In the genomic region with DNA sequence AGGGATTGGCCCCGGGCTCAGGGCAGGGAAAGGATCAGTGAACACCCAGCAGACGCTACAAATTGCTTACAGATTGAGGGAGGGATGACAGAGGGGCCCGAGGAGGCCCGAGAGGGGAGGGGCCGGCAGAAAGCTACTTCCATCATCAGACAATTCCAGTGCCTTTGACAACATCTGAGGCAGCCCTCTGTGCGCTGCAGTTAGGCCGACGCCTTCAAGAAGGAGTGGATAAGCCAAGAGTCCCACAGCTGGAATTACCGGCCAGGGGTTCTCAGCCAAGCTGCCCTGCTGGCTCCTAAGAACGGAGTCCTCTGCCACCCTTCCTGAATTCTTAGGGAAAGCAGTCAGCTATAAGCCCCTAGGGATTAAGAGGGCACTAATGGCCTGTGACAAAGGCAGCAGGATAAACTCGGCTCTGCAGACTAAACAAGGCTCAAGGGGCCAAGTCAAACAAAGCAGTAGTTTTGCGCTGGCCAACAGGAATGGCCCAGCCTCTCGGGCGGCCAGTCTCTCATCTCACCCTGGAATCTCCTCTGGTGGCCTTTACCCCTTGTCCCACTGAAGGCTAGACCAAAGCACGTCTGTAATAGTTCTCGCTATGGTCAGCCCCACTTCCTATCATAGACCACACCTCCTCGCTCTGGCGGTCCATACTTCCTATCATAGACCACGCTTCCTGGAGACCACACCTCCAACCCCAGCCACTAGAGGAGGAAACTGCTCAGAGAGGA, we compare ENCODE assay signal across 8 mouse cellular contexts.
DNase-seq lines count a peak whose midpoint lies in the region; ATAC-seq and TF ChIP-seq lines count a peak whose summit lies in the region.

No protein-coding gene starts in this region.

- peak overlapping the region; percentile 35 for H3K4me3 ChIP-seq in midbrain, embryonic 10.5 days
- H3K4me3 ChIP-seq in midbrain, postnatal 0 days (ENCODE audit: low read depth, low read length), result no peak overlapping the region
- no peak overlapping the region for H3K4me3 ChIP-seq in embryonic facial prominence, embryonic 13.5 days
- 0 out of 2 replicates have a peak overlapping the region, but pooled peaks have one; percentile 3 for H3K4me3 ChIP-seq in intestine, embryonic 16.5 days (ENCODE audit: low read length)
- no peak overlapping the region for H3K4me3 ChIP-seq in lung, embryonic 15.5 days
- H3K4me3 ChIP-seq in cerebellum, adult 2 months (replicated peaks; ENCODE audit: insufficient read depth, low read depth, low read length), result no peak overlapping the region

- no peak for TF ChIP-seq CTCF in midbrain, postnatal 0 days (IDR thresholded peaks at IDR 0.05)
- TF ChIP-seq CTCF in cerebellum, adult 2 months (IDR thresholded peaks at IDR 0.05; ENCODE audit: borderline replicate concordance, insufficient read depth, low read depth, low read length), result no peak

- H3K4me2 ChIP-seq in midbrain, postnatal 0 days (ENCODE audit: low read depth, low read length, poor library complexity, severe bottlenecking), result no peak overlapping the region
- peak overlapping the region; percentile 41 for H3K4me2 ChIP-seq in embryonic facial prominence, embryonic 13.5 days
- no peak overlapping the region for H3K4me2 ChIP-seq in intestine, embryonic 16.5 days (ENCODE audit: low read depth, low read length)
- peak overlapping the region; percentile 28 for H3K4me2 ChIP-seq in lung, embryonic 15.5 days

- peak; percentile 69 for DNase-seq in midbrain, embryonic 10.5 days (ENCODE audit: low spot score)
- no peak for DNase-seq in midbrain, postnatal 0 days (ENCODE audit: low spot score)
- DNase-seq in left cerebral cortex, adult 11 months (ENCODE audit: low spot score), result no peak
- DNase-seq in cerebellum, adult 2 months, result no peak

- ATAC-seq in midbrain, postnatal 0 days (ENCODE audit: low FRiP score), result no peak
- ATAC-seq in embryonic facial prominence, embryonic 13.5 days (ENCODE audit: insufficient number of reproducible peaks, insufficient read depth, low FRiP score, low TSS enrichment, low read depth), result no peak
- ATAC-seq in intestine, embryonic 16.5 days, result no peak
- peak; percentile 69; the same call in 1 of the 2 replicates for ATAC-seq in lung, embryonic 15.5 days (ENCODE audit: borderline replicate concordance, extremely low read depth, low FRiP score, low TSS enrichment)
- no peak for ATAC-seq in activated CD4-positive, CD25-positive, alpha-beta regulatory T cell, adult 4 months

- peak overlapping the region; percentile 34 for H3K27ac ChIP-seq in midbrain, embryonic 10.5 days (replicated peaks)
- H3K27ac ChIP-seq in midbrain, postnatal 0 days (ENCODE audit: low read depth, low read length), result no peak overlapping the region
- H3K27ac ChIP-seq in embryonic facial prominence, embryonic 13.5 days, result 0 out of 2 replicates have a peak overlapping the region, but pooled peaks have one; percentile 33
- no peak overlapping the region for H3K27ac ChIP-seq in intestine, embryonic 16.5 days (ENCODE audit: low read length)
- H3K27ac ChIP-seq in lung, embryonic 15.5 days, result peak overlapping the region; percentile 1; the same call in 1 of the 2 replicates
- H3K27ac ChIP-seq in cerebellum, adult 2 months (ENCODE audit: insufficient read depth, low read length), result no peak overlapping the region

- H3K9me3 ChIP-seq in midbrain, embryonic 10.5 days (replicated peaks), result no peaks in the 10 kb centered on the region
- H3K9me3 ChIP-seq in midbrain, postnatal 0 days (ENCODE audit: low read length), result no peaks in the 10 kb centered on the region
- no peaks in the 10 kb centered on the region for H3K9me3 ChIP-seq in embryonic facial prominence, embryonic 13.5 days
- no peaks in the 10 kb centered on the region for H3K9me3 ChIP-seq in intestine, embryonic 16.5 days (ENCODE audit: control insufficient read depth, low read length)
- H3K9me3 ChIP-seq in lung, embryonic 15.5 days, result no peaks in the 10 kb centered on the region

- TF ChIP-seq POLR2A in cerebellum, adult 2 months (IDR thresholded peaks at IDR 0.05; ENCODE audit: borderline replicate concordance, insufficient read depth, low read length), result no peak

- H3K9ac ChIP-seq in midbrain, postnatal 0 days (replicated peaks; ENCODE audit: low read length, poor library complexity, severe bottlenecking), result no peak overlapping the region
- H3K9ac ChIP-seq in embryonic facial prominence, embryonic 13.5 days, result peak overlapping the region; percentile 16; the same call in 1 of the 2 replicates
- H3K9ac ChIP-seq in intestine, embryonic 16.5 days (ENCODE audit: low read depth, low read length), result peak overlapping the region; percentile 27; the same call in 1 of the 2 replicates
- H3K9ac ChIP-seq in lung, embryonic 15.5 days, result no peak overlapping the region

- H3K27me3 ChIP-seq in midbrain, embryonic 10.5 days (ENCODE audit: low read depth, poor library complexity, severe bottlenecking), result peaks cover 92% of the 10 kb centered on the region
- no peaks in the 10 kb centered on the region for H3K27me3 ChIP-seq in midbrain, postnatal 0 days (ENCODE audit: insufficient read depth, low read length)
- peaks cover 38% of the 10 kb centered on the region for H3K27me3 ChIP-seq in embryonic facial prominence, embryonic 13.5 days
- no peaks in the 10 kb centered on the region for H3K27me3 ChIP-seq in intestine, embryonic 16.5 days (replicated peaks; ENCODE audit: control insufficient read depth, insufficient read depth, low read length)
- no peaks in the 10 kb centered on the region for H3K27me3 ChIP-seq in lung, embryonic 15.5 days
- H3K27me3 ChIP-seq in cerebellum, adult 2 months (ENCODE audit: control insufficient read depth, insufficient read depth, low read length), result no peaks in the 10 kb centered on the region

- 7% methylated on average over 19 of the region's 19 CpGs for WGBS in midbrain, embryonic 10.5 days
- WGBS in midbrain, postnatal 0 days, result 13% methylated on average over 19 of the region's 19 CpGs
- 4% methylated on average over 19 of the region's 19 CpGs for WGBS in embryonic facial prominence, embryonic 13.5 days
- WGBS in intestine, embryonic 16.5 days, result 13% methylated on average over 19 of the region's 19 CpGs
- 10% methylated on average over 19 of the region's 19 CpGs for WGBS in lung, embryonic 15.5 days
- WGBS in cerebellum, adult 2 months, result 35% methylated on average over 19 of the region's 19 CpGs

- peaks cover 26% of the 10 kb centered on the region for H3K4me1 ChIP-seq in midbrain, embryonic 10.5 days
- H3K4me1 ChIP-seq in midbrain, postnatal 0 days (ENCODE audit: insufficient read depth, low read length), result no peaks in the 10 kb centered on the region
- H3K4me1 ChIP-seq in embryonic facial prominence, embryonic 13.5 days, result peaks cover 13% of the 10 kb centered on the region
- no peaks in the 10 kb centered on the region for H3K4me1 ChIP-seq in intestine, embryonic 16.5 days (ENCODE audit: control insufficient read depth, insufficient read depth, low read length)
- peaks cover 12% of the 10 kb centered on the region for H3K4me1 ChIP-seq in lung, embryonic 15.5 days
- no peaks in the 10 kb centered on the region for H3K4me1 ChIP-seq in cerebellum, adult 2 months (ENCODE audit: control insufficient read depth, insufficient read depth, low read length)

- H3K36me3 ChIP-seq in midbrain, embryonic 10.5 days, result no peaks in the 10 kb centered on the region
- no peaks in the 10 kb centered on the region for H3K36me3 ChIP-seq in midbrain, postnatal 0 days (ENCODE audit: insufficient read depth, low read length)
- no peaks in the 10 kb centered on the region for H3K36me3 ChIP-seq in embryonic facial prominence, embryonic 13.5 days
- H3K36me3 ChIP-seq in intestine, embryonic 16.5 days (ENCODE audit: control insufficient read depth, insufficient read depth, low read length), result no peaks in the 10 kb centered on the region
- no peaks in the 10 kb centered on the region for H3K36me3 ChIP-seq in lung, embryonic 15.5 days

Comparison
In these comparisons a context has a peak if more than half of its experiments do, and no peak if none do; other contexts are left out.
1. H3K27ac ChIP-seq: peak in midbrain, embryonic 10.5 days (single experiment), embryonic facial prominence, embryonic 13.5 days (single experiment) and lung, embryonic 15.5 days (single experiment); none in midbrain, postnatal 0 days (single experiment), intestine, embryonic 16.5 days (single experiment) and cerebellum, adult 2 months (single experiment).
2. H3K4me3 ChIP-seq: peak in midbrain, embryonic 10.5 days (single experiment) and intestine, embryonic 16.5 days (single experiment); none in midbrain, postnatal 0 days (single experiment), embryonic facial prominence, embryonic 13.5 days (single experiment), lung, embryonic 15.5 days (single experiment) and cerebellum, adult 2 months (single experiment).
3. H3K4me2 ChIP-seq: peak in embryonic facial prominence, embryonic 13.5 days (single experiment) and lung, embryonic 15.5 days (single experiment); none in midbrain, postnatal 0 days (single experiment) and intestine, embryonic 16.5 days (single experiment).
4. H3K9ac ChIP-seq: peak in embryonic facial prominence, embryonic 13.5 days (single experiment) and intestine, embryonic 16.5 days (single experiment); none in midbrain, postnatal 0 days (single experiment) and lung, embryonic 15.5 days (single experiment).